Mouse (Mus musculus) layer of hippocampus, adult 11-12 months (tissue): ENCODE data around the gene Ptprd.

Experiments
- DNase-seq: peaks from one replicate; pipeline ENCODE4 v3.0.0; 2022; ENCODE audit warnings: low spot score

Ptprd gene

GRCm38 (mm10) chr4:76616614-76617013 lies 1595.1 kb downstream of the Ptprd start:
- peak; percentile 16 for DNase-seq

- DNase-seq = peak; percentile 6
Measured at GRCm38 (mm10) chr4:76608246-76608645, 1603.5 kb downstream of the Ptprd start.

- DNase-seq = no peak
Measured at GRCm38 (mm10) chr4:76606808-76607207, 1605.0 kb downstream of the Ptprd start.

- no peak for DNase-seq
Measured at GRCm38 (mm10) chr4:76590722-76591121, 1621.0 kb downstream of the Ptprd start.

GRCm38 (mm10) chr4:76583025-76583424 lies 1628.7 kb downstream of the Ptprd start:
- no peak for DNase-seq

GRCm38 (mm10) chr4:76566006-76566405 lies 1645.8 kb downstream of the Ptprd start:
- DNase-seq = no peak

GRCm38 (mm10) chr4:76541769-76542168 lies 1670.0 kb downstream of the Ptprd start:
- DNase-seq = no peak

- no peak for DNase-seq
Measured at GRCm38 (mm10) chr4:76532926-76533325, 1678.8 kb downstream of the Ptprd start.

GRCm38 (mm10) chr4:76525281-76525680 lies 1686.5 kb downstream of the Ptprd start:
- peak; percentile 10 for DNase-seq

GRCm38 (mm10) chr4:76503279-76503601 lies 1708.5 kb downstream of the Ptprd start:
- no peak for DNase-seq

GRCm38 (mm10) chr4:76502575-76503278 lies 1709.0 kb downstream of the Ptprd start:
- no peak for DNase-seq

- DNase-seq = no peak
Measured at GRCm38 (mm10) chr4:76485848-76486247, 1725.9 kb downstream of the Ptprd start.

GRCm38 (mm10) chr4:76468366-76469100 lies 1743.2 kb downstream of the Ptprd start:
- DNase-seq = no peak

- DNase-seq = no peak
Measured at GRCm38 (mm10) chr4:76464682-76465081, 1747.1 kb downstream of the Ptprd start.

- no peak for DNase-seq
Measured at GRCm38 (mm10) chr4:76461336-76461735, 1750.4 kb downstream of the Ptprd start.

GRCm38 (mm10) chr4:76460556-76460955 lies 1751.2 kb downstream of the Ptprd start:
- no peak for DNase-seq

GRCm38 (mm10) chr4:76459621-76460020 lies 1752.1 kb downstream of the Ptprd start:
- no peak for DNase-seq

- no peak for DNase-seq
Measured at GRCm38 (mm10) chr4:76452286-76452685, 1759.5 kb downstream of the Ptprd start.

GRCm38 (mm10) chr4:76451019-76451552 lies 1760.7 kb downstream of the Ptprd start:
- no peak for DNase-seq

GRCm38 (mm10) chr4:76450351-76451018 lies 1761.3 kb downstream of the Ptprd start:
- no peak for DNase-seq

- peak; percentile 60 for DNase-seq
Measured at GRCm38 (mm10) chr4:76449466-76450350, 1762.1 kb downstream of the Ptprd start.
